Comparison of ENCODE assay signal across 16 mouse cellular contexts in genomic region chr11:62223416-62223815, GRCm38 (mm10). TPM values are rescaled to one million over a fixed set of nuclear protein-coding genes. Genes with fewer than 3 reads are reported as not detected.
DNase-seq lines count a peak whose midpoint lies in the region; ATAC-seq and TF ChIP-seq lines count a peak whose summit lies in the region.
"Had no signal": no experiment of that assay in that cellular context is flagged by ENCODE, and none has a peak within 500 bp of the region (broad histone marks: within the 10 kb centered on the region; RNA-seq: fewer than 3 reads in every experiment).

No protein-coding gene starts in this region.

- H3K36me3 ChIP-seq in kidney, adult 2 months (ENCODE audit: control insufficient read depth, insufficient read depth, low read length): no peaks in the 10 kb centered on the region
- H3K36me3 ChIP-seq: embryonic facial prominence, embryonic 12.5 days; heart, embryonic 10.5 days had no signal

- H3K4me3 ChIP-seq in kidney, adult 2 months (ENCODE audit: insufficient read depth, low read depth, low read length): no peak overlapping the region
- H3K4me3 ChIP-seq: embryonic facial prominence, embryonic 12.5 days; forebrain, embryonic 13.5 days; heart, embryonic 10.5 days; hindbrain, embryonic 12.5 days had no signal

- no peak overlapping the region for H3K27ac ChIP-seq in kidney, adult 2 months (ENCODE audit: insufficient read depth, low read depth, low read length)
- H3K27ac ChIP-seq: embryonic facial prominence, embryonic 12.5 days; forebrain, embryonic 13.5 days; heart, embryonic 10.5 days; hindbrain, embryonic 12.5 days had no signal

- TF ChIP-seq CTCF in kidney, adult 2 months (conservative IDR thresholded peaks at IDR 0.05; ENCODE audit: insufficient read depth, insufficient read length, low read depth, low read length): no peak

- peak; percentile 84 for DNase-seq in heart, adult 11 months
- DNase-seq in heart, adult 9 months (ENCODE audit: low spot score in 2 of 2): no peak
- DNase-seq in retina, embryonic 14.5 days (ENCODE audit: low spot score): no peak
- no peak for DNase-seq in kidney, adult 2 months
- DNase-seq: adrenal gland, adult 8-10 months; cerebellum, adult 11 months; forebrain, postnatal 0 days had no signal

- no peaks in the 10 kb centered on the region for H3K4me1 ChIP-seq in kidney, adult 2 months (ENCODE audit: control insufficient read depth, insufficient read depth, low read length)
- H3K4me1 ChIP-seq: embryonic facial prominence, embryonic 12.5 days; forebrain, embryonic 13.5 days; hindbrain, embryonic 12.5 days had no signal

- no peak for TF ChIP-seq POLR2A in kidney, adult 2 months (IDR thresholded peaks at IDR 0.05; ENCODE audit: low read depth, low read length)

- H3K27me3 ChIP-seq in kidney, adult 2 months (replicated peaks; ENCODE audit: control insufficient read depth, insufficient read depth, low read length): no peaks in the 10 kb centered on the region
- H3K27me3 ChIP-seq: embryonic facial prominence, embryonic 12.5 days; forebrain, embryonic 13.5 days; hindbrain, embryonic 12.5 days had no signal

- ATAC-seq in common myeloid progenitor, adult 5-6 weeks (replicated peaks; ENCODE audit: low read depth, poor library complexity, severe bottlenecking): peak; percentile 27
- 0 out of 2 replicates have a peak, but pooled peaks have one; percentile 23 for ATAC-seq in megakaryocyte, adult 5-6 weeks (ENCODE audit: poor library complexity, severe bottlenecking)
- no peak for ATAC-seq in erythroblast, adult 5-6 weeks (replicated peaks; ENCODE audit: low FRiP score, poor library complexity, severe bottlenecking)
- ATAC-seq: forebrain, embryonic 13.5 days; forebrain, postnatal 0 days; hindbrain, embryonic 16.5 days; inflammation-experienced regulatory T-cells, adult 6 months had no signal

- 92% methylated on average over 5 of the region's 5 CpGs for WGBS in kidney, adult 2 months

RNA-seq across cellular contexts. Expression of gene Adora2b, which starts 25.4 kb away (rescaled TPM):
- 0.41 TPM in 1 of 2 replicates, not detected in the other for total RNA-seq in common myeloid progenitor, adult 5-6 weeks (2017)
- total RNA-seq in megakaryocyte, adult 5-6 weeks (2015): 18.2 and 23.1 TPM in 2 replicates
- 16.7 and 17.1 TPM in 2 replicates for total RNA-seq in megakaryocyte, adult 5-6 weeks (2017)
- total RNA-seq in erythroblast, adult 5-6 weeks (2015; ENCODE audit: low replicate concordance): 2.7 and 3.8 TPM in 2 replicates
- 0.70 and 2.6 TPM in 2 replicates for total RNA-seq in erythroblast, adult 5-6 weeks (2017; ENCODE audit: low replicate concordance)
- 5.4 and 7.6 TPM in 2 replicates for polyA plus RNA-seq in kidney, adult 2 months (2012; rRNA removed)
- polyA plus RNA-seq: inflammation-experienced regulatory T-cells, adult 6 months had no signal

RNA-seq across cellular contexts. Expression of gene Zswim7, which starts 57.8 kb away (rescaled TPM):
- total RNA-seq in common myeloid progenitor, adult 5-6 weeks (2017): 6.1 and 10.2 TPM in 2 replicates
- total RNA-seq in megakaryocyte, adult 5-6 weeks (2015): 10.0 and 10.2 TPM in 2 replicates
- 1.0 and 3.9 TPM in 2 replicates for total RNA-seq in megakaryocyte, adult 5-6 weeks (2017)
- total RNA-seq in erythroblast, adult 5-6 weeks (2015; ENCODE audit: low replicate concordance): 0.96 and 2.5 TPM in 2 replicates
- total RNA-seq in erythroblast, adult 5-6 weeks (2017; ENCODE audit: low replicate concordance): not detected in 2 replicates
- polyA plus RNA-seq in kidney, adult 2 months (2012; rRNA removed): 33.1 and 38.5 TPM in 2 replicates

RNA-seq across cellular contexts. Expression of gene Ttc19, which starts 57.9 kb away (rescaled TPM):
- 11.3 and 17.0 TPM in 2 replicates for total RNA-seq in common myeloid progenitor, adult 5-6 weeks (2017)
- 7.4 and 10.8 TPM in 2 replicates for total RNA-seq in megakaryocyte, adult 5-6 weeks (2015)
- 8.6 and 15.7 TPM in 2 replicates for total RNA-seq in megakaryocyte, adult 5-6 weeks (2017)
- 0.19 and 1.5 TPM in 2 replicates for total RNA-seq in erythroblast, adult 5-6 weeks (2015; ENCODE audit: low replicate concordance)
- 0.70 and 2.9 TPM in 2 replicates for total RNA-seq in erythroblast, adult 5-6 weeks (2017; ENCODE audit: low replicate concordance)
- 10.1 and 12.2 TPM in 2 replicates for polyA plus RNA-seq in kidney, adult 2 months (2012; rRNA removed)
